Mouse (Mus musculus): Measurements from ENCODE around the gene Pik3ca. TPM values are rescaled to one million over a fixed set of nuclear protein-coding genes. Genes with fewer than 3 reads are reported as not detected.

Gene Pik3ca
- total RNA-seq, 2 experiments from 2014 or later = 45.4 to 46.2 TPM

Other genes with a start within 250 kb of the Pik3ca start
- gene Zmat3, start 31.7 kb upstream of the Pik3ca start, total RNA-seq (2021) = 1 to 10 TPM; 8.4 to 9.7 TPM
- under 1 TPM in 1 of 2 experiments, not detected in 1; 0.17 TPM for gene Kcnmb3, start 94.6 kb downstream of the Pik3ca start, total RNA-seq (2021)
- gene Zfp639, start 112.6 kb downstream of the Pik3ca start, total RNA-seq (2021) = 10 to 100 TPM; 21.1 to 23.5 TPM
- 100 to 1,000 TPM; 361 to 370 TPM for gene Mfn1, start 131.8 kb downstream of the Pik3ca start, total RNA-seq (2021)
- 10 to 100 TPM; 26.2 to 26.4 TPM for gene Gnb4, start 218.9 kb downstream of the Pik3ca start, total RNA-seq (2021)

All from heart, postnatal 14 days (tissue).